Mouse (Mus musculus): Measurements from ENCODE around the gene Kcnj15. TPM values are rescaled to one million over a fixed set of nuclear protein-coding genes. Genes with fewer than 3 reads are reported as not detected.

The Kcnj15 gene
- total RNA-seq (2014; rRNA removed) (0.08 and 0.19 TPM in 2 replicates), polyA plus RNA-seq (2015; fragmentation: Nextera tagmentation; extraction: Ambion mirVana) (0.06 TPM in 1 of 2 replicates, not detected in the other)

DNA sequence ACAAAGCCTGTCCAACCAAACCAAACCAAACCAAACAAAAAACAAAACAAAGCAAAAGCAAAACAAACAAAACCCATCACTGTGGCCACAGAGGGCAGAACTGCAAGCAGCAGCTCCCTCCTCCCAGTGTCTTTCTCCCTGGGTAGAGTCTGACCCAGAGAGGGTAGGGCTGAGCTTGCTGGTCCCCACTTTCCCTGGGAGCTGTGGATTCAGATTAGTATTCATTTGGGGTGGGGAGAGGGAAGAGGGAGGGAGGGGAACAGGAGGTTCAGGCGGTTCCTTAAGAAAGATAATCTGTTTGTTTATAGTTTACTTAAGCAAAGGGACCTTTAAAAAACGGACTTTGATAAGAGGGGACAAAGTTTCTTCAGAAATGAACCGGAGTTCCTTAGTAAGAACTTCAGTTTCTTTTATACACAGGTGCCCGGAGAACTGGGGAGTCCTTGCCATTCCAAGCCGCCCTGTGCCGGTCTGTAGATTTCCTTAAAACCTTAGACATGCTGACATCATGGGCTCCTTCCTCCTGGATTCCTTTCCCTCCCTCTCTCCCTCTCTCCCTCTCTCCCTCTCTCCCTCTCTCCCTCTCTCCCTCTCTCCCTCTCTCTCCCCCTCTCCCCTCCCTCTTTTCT lies at the start of gene Kcnj15:
Kcnj15 (plus strand) TSS at position 293 of the 629 bp plus-strand sequence.
- ATAC-seq: no peak
- H3K27ac ChIP-seq (ENCODE audit: low read depth, low read length): no peak within 1 kb of the TSS
- 32% methylated on average over 6 of the region's 6 CpGs for WGBS
- H3K4me1 ChIP-seq (ENCODE audit: insufficient read depth): no peaks in the 10 kb centered on the region
- H3K36me3 ChIP-seq (ENCODE audit: insufficient read depth): no peaks in the 10 kb centered on the region
- no peaks in the 10 kb centered on the region for H3K27me3 ChIP-seq (ENCODE audit: insufficient read depth, low read length)
- H3K9me3 ChIP-seq (ENCODE audit: low read length): no peaks in the 10 kb centered on the region
- H3K4me3 ChIP-seq (ENCODE audit: low read depth, low read length): no peak within 1 kb of the TSS
- no peak for TF ChIP-seq CTCF (IDR thresholded peaks at IDR 0.05; ENCODE audit: low read depth)
- H3K4me2 ChIP-seq (ENCODE audit: low read depth): no peak within 1 kb of the TSS
- no peak within 1 kb of the TSS for H3K9ac ChIP-seq
- DNase-seq: no peak

DNA sequence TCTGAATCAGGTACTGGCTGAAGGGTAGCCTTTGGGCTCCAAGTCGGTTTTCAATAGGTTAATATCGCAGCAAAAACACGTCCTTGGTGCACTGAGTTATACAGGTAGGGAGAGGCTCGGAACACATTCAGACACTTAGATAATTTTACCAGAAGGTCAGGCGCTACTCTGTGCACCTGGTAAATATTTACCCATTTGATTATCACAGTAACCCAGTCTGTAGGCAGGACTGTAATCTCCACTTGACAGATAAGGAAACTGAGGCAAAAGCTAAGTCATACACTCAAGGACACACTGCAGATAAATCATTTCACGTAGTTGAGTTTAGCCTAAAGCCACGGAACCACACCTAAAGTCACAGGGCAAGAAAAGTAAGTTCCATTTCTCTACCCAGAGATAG lies 49.1 kb upstream of the Kcnj15 start:
- Histone ChIP-seq H3K4me3 (ENCODE audit: low read depth, low read length) (no peak overlapping the region), H3K36me3 (ENCODE audit: insufficient read depth) (no peaks in the 10 kb centered on the region), H3K4me2 (ENCODE audit: low read depth) (no peak overlapping the region), H3K27ac (ENCODE audit: low read depth, low read length) (no peak overlapping the region), H3K27me3 (ENCODE audit: insufficient read depth, low read length) (no peaks in the 10 kb centered on the region), H3K9ac (no peak overlapping the region), H3K9me3 (ENCODE audit: low read length) (no peaks in the 10 kb centered on the region), H3K4me1 (ENCODE audit: insufficient read depth) (no peaks in the 10 kb centered on the region)
- DNase-seq (no peak), ATAC-seq (no peak)
- 92% methylated on average over 7 of the region's 7 CpGs for WGBS
- no peak for TF ChIP-seq CTCF (IDR thresholded peaks at IDR 0.05; ENCODE audit: low read depth)

DNA sequence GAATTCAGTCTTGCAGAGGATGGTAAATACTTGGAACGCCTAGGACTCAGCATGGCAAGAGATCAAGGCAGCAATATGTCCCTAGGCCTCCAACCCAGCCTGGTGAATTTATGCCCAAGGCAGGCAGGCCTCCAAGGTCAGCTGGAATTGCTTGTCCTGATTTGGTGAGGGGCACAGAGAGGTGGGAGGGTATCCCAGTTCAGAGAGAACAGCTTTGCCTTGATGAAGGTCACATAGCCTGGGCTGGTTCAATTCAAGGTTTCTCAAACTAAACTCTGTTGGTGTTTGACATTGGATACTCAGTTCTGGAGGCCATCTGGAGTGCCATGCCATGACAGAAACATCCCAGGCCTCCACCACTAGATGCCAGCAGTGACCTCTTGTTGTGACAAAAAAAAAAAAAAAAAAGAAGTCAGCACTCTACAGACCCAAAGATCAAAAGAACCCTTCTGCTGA lies 48.3 kb upstream of the Kcnj15 start:
- H3K4me2 ChIP-seq (ENCODE audit: low read depth): no peak overlapping the region
- DNase-seq (no peak), ATAC-seq (no peak)
- 36% methylated on average over 1 of the region's 1 CpGs for WGBS
- no peak overlapping the region for H3K27ac ChIP-seq (ENCODE audit: low read depth, low read length)
- no peaks in the 10 kb centered on the region for H3K27me3 ChIP-seq (ENCODE audit: insufficient read depth, low read length)
- TF ChIP-seq CTCF (IDR thresholded peaks at IDR 0.05; ENCODE audit: low read depth): 0 out of 2 replicates have a peak, but pooled peaks have one; percentile 21
- H3K9ac ChIP-seq: no peak overlapping the region
- no peaks in the 10 kb centered on the region for H3K36me3 ChIP-seq (ENCODE audit: insufficient read depth)
- H3K4me1 ChIP-seq (ENCODE audit: insufficient read depth): no peaks in the 10 kb centered on the region
- H3K4me3 ChIP-seq (ENCODE audit: low read depth, low read length): no peak overlapping the region
- no peaks in the 10 kb centered on the region for H3K9me3 ChIP-seq (ENCODE audit: low read length)

DNA sequence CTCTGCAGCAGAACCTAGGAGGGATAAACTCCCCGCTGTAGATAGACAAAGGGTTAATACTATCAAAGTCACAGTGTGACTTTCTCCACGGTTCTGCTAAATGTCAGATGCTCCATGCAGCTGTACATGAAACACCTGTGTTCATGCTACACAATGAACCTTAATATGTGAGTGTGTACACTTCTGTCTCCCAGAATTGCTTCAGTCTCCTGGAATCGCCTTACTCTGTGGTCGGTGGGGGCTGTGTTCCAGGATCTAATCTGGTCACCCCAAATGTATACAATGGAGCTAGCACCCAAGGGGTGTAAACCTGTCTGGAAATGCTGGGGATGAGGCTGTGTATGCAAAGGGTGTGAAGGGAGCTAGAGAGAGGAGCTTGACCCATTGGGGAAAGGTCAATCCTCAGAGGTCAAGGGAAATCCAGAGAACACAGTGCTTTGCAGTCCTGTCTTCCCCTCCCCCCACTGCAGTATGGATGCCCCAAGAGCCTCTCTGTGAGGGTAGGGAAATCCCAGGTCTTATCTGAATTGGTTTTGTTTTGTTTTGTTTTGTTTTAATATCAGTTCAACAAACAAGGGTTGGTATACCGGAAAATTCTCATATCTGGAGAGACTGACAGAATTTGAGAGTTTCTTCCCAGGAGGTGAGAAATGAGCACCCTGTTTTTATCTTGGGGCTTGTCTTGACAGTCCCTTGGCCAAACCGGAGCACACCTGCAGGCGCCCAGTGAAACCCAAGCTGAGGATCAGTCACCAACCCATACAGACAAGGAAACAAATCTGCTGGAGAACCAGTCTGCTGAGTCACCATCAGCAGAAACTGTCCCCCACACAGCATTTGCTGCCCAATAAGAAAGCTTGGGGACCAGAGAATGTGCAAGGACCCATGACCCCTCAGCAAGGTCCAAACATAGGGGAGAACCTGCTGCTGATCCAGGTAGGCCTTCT lies 42.8 kb upstream of the Kcnj15 start:
- no peak for TF ChIP-seq CTCF (IDR thresholded peaks at IDR 0.05; ENCODE audit: low read depth)
- ATAC-seq (no peak), DNase-seq (no peak)
- H3K27ac ChIP-seq (ENCODE audit: low read depth, low read length): no peak overlapping the region
- no peak overlapping the region for H3K9ac ChIP-seq
- no peak overlapping the region for H3K4me3 ChIP-seq (ENCODE audit: low read depth, low read length)
- H3K9me3 ChIP-seq (ENCODE audit: low read length): no peaks in the 10 kb centered on the region
- H3K36me3 ChIP-seq (ENCODE audit: insufficient read depth): no peaks in the 10 kb centered on the region
- H3K27me3 ChIP-seq (ENCODE audit: insufficient read depth, low read length): no peaks in the 10 kb centered on the region
- no peak overlapping the region for H3K4me2 ChIP-seq (ENCODE audit: low read depth)
- WGBS: 76% methylated on average over 7 of the region's 7 CpGs
- no peaks in the 10 kb centered on the region for H3K4me1 ChIP-seq (ENCODE audit: insufficient read depth)

DNA sequence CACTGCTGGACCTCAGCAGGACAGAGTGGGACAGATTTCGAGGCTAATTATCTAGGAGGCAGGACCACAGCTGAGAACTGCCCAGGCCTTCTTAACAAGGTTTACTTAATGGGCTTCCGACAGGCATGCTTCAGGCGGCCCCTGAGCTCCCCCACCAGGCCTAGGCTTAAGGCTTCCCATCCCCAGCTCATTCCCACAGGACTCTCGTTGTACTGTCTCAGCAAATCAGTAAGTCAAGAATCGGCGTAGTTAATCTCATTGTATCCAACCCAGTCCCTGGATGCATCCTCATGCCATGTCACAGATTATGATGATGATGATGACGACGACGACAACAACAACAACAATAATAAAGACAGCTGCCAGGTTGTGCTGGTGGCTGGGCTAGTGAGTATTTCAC lies 41.6 kb upstream of the Kcnj15 start:
- Histone ChIP-seq H3K9ac (no peak overlapping the region), H3K9me3 (ENCODE audit: low read length) (no peaks in the 10 kb centered on the region), H3K27me3 (ENCODE audit: insufficient read depth, low read length) (no peaks in the 10 kb centered on the region), H3K4me3 (ENCODE audit: low read depth, low read length) (no peak overlapping the region), H3K4me2 (ENCODE audit: low read depth) (no peak overlapping the region), H3K27ac (ENCODE audit: low read depth, low read length) (no peak overlapping the region), H3K36me3 (ENCODE audit: insufficient read depth) (no peaks in the 10 kb centered on the region), H3K4me1 (ENCODE audit: insufficient read depth) (no peaks in the 10 kb centered on the region)
- DNase-seq: no peak
- no peak for TF ChIP-seq CTCF (IDR thresholded peaks at IDR 0.05; ENCODE audit: low read depth)
- no peak for ATAC-seq
- 67% methylated on average over 9 of the region's 9 CpGs for WGBS

DNA sequence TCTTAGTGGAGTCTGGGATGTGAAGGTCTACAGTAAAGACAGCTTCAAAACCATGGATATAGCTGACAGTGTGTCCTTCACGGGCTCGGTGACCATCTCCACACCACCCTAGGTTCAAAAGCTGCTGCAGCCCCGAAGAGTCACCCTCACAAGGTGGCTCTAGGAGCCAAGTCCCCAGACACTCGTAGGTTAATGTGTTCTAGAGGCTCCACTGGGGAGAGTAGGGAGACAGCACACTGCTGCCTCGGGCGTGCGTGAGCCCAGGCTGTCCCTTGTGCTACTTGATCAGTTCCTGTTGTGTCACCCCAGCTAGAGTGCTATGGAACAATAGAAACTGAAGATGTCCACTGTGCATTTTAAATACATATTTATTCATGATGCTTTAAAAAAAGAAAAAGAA lies 41.0 kb upstream of the Kcnj15 start:
- Histone ChIP-seq H3K4me1 (ENCODE audit: insufficient read depth) (no peaks in the 10 kb centered on the region), H3K9me3 (ENCODE audit: low read length) (no peaks in the 10 kb centered on the region), H3K36me3 (ENCODE audit: insufficient read depth) (no peaks in the 10 kb centered on the region), H3K4me3 (ENCODE audit: low read depth, low read length) (no peak overlapping the region), H3K4me2 (ENCODE audit: low read depth) (no peak overlapping the region), H3K27me3 (ENCODE audit: insufficient read depth, low read length) (no peaks in the 10 kb centered on the region), H3K9ac (no peak overlapping the region), H3K27ac (ENCODE audit: low read depth, low read length) (no peak overlapping the region)
- WGBS: 92% methylated on average over 7 of the region's 7 CpGs
- DNase-seq (no peak), ATAC-seq (no peak)
- TF ChIP-seq CTCF (IDR thresholded peaks at IDR 0.05; ENCODE audit: low read depth): no peak

DNA sequence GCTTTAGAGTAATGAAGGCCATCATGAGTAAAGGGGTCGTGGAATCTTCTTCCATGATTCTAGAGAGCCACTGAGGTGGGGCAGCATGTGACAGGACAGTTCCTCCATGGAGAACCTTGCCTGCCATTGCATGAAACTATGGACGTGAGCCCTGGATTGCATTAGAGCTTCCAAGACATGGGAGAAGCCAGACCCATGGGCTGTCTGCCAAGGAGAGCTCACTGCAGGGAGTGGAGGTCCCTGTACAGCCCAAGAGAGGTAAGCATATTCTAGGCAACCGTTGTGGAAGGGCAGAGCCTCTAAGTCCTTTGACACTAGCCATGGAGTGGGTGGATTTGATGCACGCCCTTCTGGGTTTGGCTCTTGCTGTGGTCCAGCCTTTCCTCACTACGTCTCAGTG lies 40.5 kb upstream of the Kcnj15 start:
- no peaks in the 10 kb centered on the region for H3K27me3 ChIP-seq (ENCODE audit: insufficient read depth, low read length)
- H3K4me2 ChIP-seq (ENCODE audit: low read depth): no peak overlapping the region
- no peak overlapping the region for H3K4me3 ChIP-seq (ENCODE audit: low read depth, low read length)
- H3K4me1 ChIP-seq (ENCODE audit: insufficient read depth): no peaks in the 10 kb centered on the region
- TF ChIP-seq CTCF (IDR thresholded peaks at IDR 0.05; ENCODE audit: low read depth): no peak
- H3K27ac ChIP-seq (ENCODE audit: low read depth, low read length): no peak overlapping the region
- ATAC-seq: no peak
- WGBS: 84% methylated on average over 5 of the region's 5 CpGs
- no peak overlapping the region for H3K9ac ChIP-seq
- DNase-seq: no peak
- H3K36me3 ChIP-seq (ENCODE audit: insufficient read depth): no peaks in the 10 kb centered on the region
- H3K9me3 ChIP-seq (ENCODE audit: low read length): no peaks in the 10 kb centered on the region
